ENCODE assay signal across 22 mouse cellular contexts in the genomic region with DNA sequence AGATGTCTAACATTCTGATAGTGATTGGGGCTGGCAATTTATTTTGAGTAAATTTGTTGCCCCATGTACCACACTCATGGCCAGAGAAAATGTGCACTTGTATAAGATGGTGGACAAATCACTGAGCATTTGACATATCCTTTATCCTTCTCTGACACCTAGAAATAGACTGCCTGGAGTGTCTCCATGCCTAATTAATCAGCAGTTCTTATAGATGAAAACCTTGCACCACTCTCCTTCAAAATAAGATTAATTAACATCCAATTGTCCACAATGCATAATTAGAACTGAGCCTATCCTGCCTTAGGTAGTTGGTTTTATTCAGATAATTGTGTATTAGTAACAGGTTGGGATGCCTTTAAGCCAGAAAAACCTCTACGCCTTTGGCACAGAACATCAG.
"Had no signal": no experiment of that assay in that cellular context is flagged by ENCODE, and none has a peak within 500 bp of the region (broad histone marks: within the 10 kb centered on the region; RNA-seq: fewer than 3 reads in every experiment).

No protein-coding gene starts in this region.

- DNase-seq: liver, postnatal 0 days; lung, adult 2 months; lung, postnatal 14 days; lung, postnatal 36 days; retina, postnatal 1 day; right cerebral cortex, adult 18-20 months; right cerebral cortex, postnatal 25 days; right cerebral cortex, postnatal 4 days; spleen, adult 18-20 months; thymus, adult 18-20 months; thymus, postnatal 14 days; thymus, postnatal 36 days had no signal

- H3K9ac ChIP-seq: liver, embryonic 15.5 days; liver, postnatal 0 days; lung, embryonic 15.5 days; midbrain, embryonic 13.5 days; neural tube, embryonic 13.5 days; neural tube, embryonic 15.5 days had no signal

- H3K36me3 ChIP-seq: liver, embryonic 15.5 days; lung, embryonic 15.5 days; midbrain, embryonic 10.5 days; midbrain, embryonic 13.5 days; neural tube, embryonic 13.5 days; neural tube, embryonic 15.5 days had no signal

- H3K9me3 ChIP-seq: liver, embryonic 15.5 days; lung, embryonic 15.5 days; midbrain, embryonic 10.5 days; midbrain, embryonic 13.5 days; neural tube, embryonic 13.5 days; neural tube, embryonic 15.5 days had no signal

- H3K4me2 ChIP-seq: liver, embryonic 15.5 days; lung, embryonic 15.5 days; midbrain, embryonic 13.5 days; neural tube, embryonic 13.5 days; neural tube, embryonic 15.5 days had no signal

- H3K4me1 ChIP-seq: liver, embryonic 15.5 days; lung, embryonic 15.5 days; midbrain, embryonic 10.5 days; midbrain, embryonic 13.5 days; neural tube, embryonic 13.5 days; neural tube, embryonic 15.5 days had no signal

- ATAC-seq: liver, postnatal 0 days; lung, postnatal 0 days; midbrain, embryonic 13.5 days; midbrain, embryonic 16.5 days had no signal

- H3K27me3 ChIP-seq: liver, embryonic 15.5 days; lung, embryonic 15.5 days; midbrain, embryonic 13.5 days; neural tube, embryonic 13.5 days; neural tube, embryonic 15.5 days had no signal

- H3K4me3 ChIP-seq: liver, embryonic 15.5 days; lung, embryonic 15.5 days; midbrain, embryonic 10.5 days; midbrain, embryonic 13.5 days; myocyte; neural tube, embryonic 13.5 days; neural tube, embryonic 15.5 days had no signal

- H3K27ac ChIP-seq: liver, embryonic 15.5 days; lung, embryonic 15.5 days; macrophage; midbrain, embryonic 10.5 days; midbrain, embryonic 13.5 days; neural tube, embryonic 13.5 days; neural tube, embryonic 15.5 days had no signal
